Mouse (Mus musculus) cerebellum, adult 2 months (tissue): ENCODE data around the gene Dusp16.

ENCODE experiments used
- CTCF ChIP-seq: fragments of 200-500 bp; IDR thresholded peaks from 2 replicates; pipeline ENCODE4 v1.5.1; 2011; ENCODE audit warnings: low read depth, mild to moderate bottlenecking, control low read depth, low read length, moderate library complexity, borderline replicate concordance; ENCODE audit not compliant: insufficient read depth
- POLR2A ChIP-seq: fragments of 200-500 bp; IDR thresholded peaks from 2 replicates; pipeline ENCODE4 v1.6.1; 2011; ENCODE audit warnings: low read length, control low read depth, borderline replicate concordance; ENCODE audit not compliant: insufficient read depth

GRCm38 (mm10) chr6:134717886-134718667 is 74.3 kb downstream of the Dusp16 start:
- no peak for TF ChIP-seq CTCF
- TF ChIP-seq POLR2A, result no peak
